Mouse (Mus musculus) intestine, postnatal 0 days (tissue): ENCODE results near the gene Ncapd2. TPM values are rescaled to one million over a fixed set of nuclear protein-coding genes. Genes with fewer than 3 reads are reported as not detected.
A peak's percentile ranks its signal among the peaks of the same experiment; 100 is the strongest.

Experiments
- ATAC-seq: fragments of 200-750 bp; cut with Nextera tagmentation; 2 replicates; pipeline ENCODE4 v1.8.0; 2017; ENCODE audit warnings: mild to moderate bottlenecking, moderate TSS enrichment, moderate library complexity
- H3K27ac ChIP-seq: fragments of 300-500 bp; sonication (generic); 2 replicates; pipeline ENCODE4 v1.5.1; 2014; ENCODE audit warnings: mild to moderate bottlenecking, low read depth, low read length, moderate library complexity
- H3K27me3 ChIP-seq: fragments of 300-500 bp; sonication (generic); replicated peaks from 2 replicates; pipeline ENCODE4 v1.6.1; 2014; ENCODE audit warnings: low read length, mixed read lengths; ENCODE audit not compliant: control insufficient read depth, insufficient read depth
- H3K36me3 ChIP-seq: fragments of 300-500 bp; sonication (generic); 2 replicates; pipeline ENCODE4 v1.6.1; 2014; ENCODE audit warnings: mild to moderate bottlenecking, moderate library complexity; ENCODE audit not compliant: control insufficient read depth, insufficient read depth
- H3K4me1 ChIP-seq: fragments of 300-500 bp; sonication (generic); replicated peaks from 2 replicates; pipeline ENCODE4 v1.6.1; 2014; ENCODE audit warnings: antibody characterized with exemption, low read length, mixed read lengths; ENCODE audit not compliant: control insufficient read depth, insufficient read depth
- H3K4me2 ChIP-seq: fragments of 300-500 bp; sonication (generic); replicated peaks from 2 replicates; pipeline ENCODE4 v1.6.1; 2014; ENCODE audit warnings: low read depth, mild to moderate bottlenecking, moderate library complexity
- H3K4me3 ChIP-seq: fragments of 300-500 bp; sonication (generic); 2 replicates; pipeline ENCODE4 v1.5.1; 2014; ENCODE audit warnings: low read depth, low read length
- H3K9ac ChIP-seq: fragments of 300-500 bp; sonication (generic); 2 replicates; pipeline ENCODE4 v1.6.1; 2014; ENCODE audit warnings: mild to moderate bottlenecking, low read depth, low read length
- H3K9me3 ChIP-seq: fragments of 300-500 bp; sonication (generic); 2 replicates; pipeline ENCODE4 v1.6.1; 2016; ENCODE audit warnings: mixed run types; ENCODE audit not compliant: control insufficient read depth
- CTCF ChIP-seq: sonication (generic); IDR thresholded peaks from 2 replicates; pipeline ENCODE4 v1.5.1; 2016; ENCODE audit warnings: low read depth, mild to moderate bottlenecking, control low read depth, antibody characterized with exemption, moderate library complexity
- WGBS: fragments of 180-500 bp; shearing (Covaris S2); extraction: QIAGEN DNeasy Blood & Tissue Kit; methylation state at CpG from one replicate; pipeline ENCODE4 v1.1.7; 2014; 5-methylcytosine and 5-hydroxymethylcytosine counted together
- microRNA-seq: library from miRNA; unstranded; fragments of <30 nt; microRNA quantifications from one replicate; pipeline ENCODE4, GENCODE M21; 2016
- polyA plus RNA-seq: library from polyadenylated mRNA; unstranded; fragments of >200 nt; fragmentation: Nextera tagmentation; extraction: Ambion mirVana; gene quantifications from 2 replicates; pipeline ENCODE4 v1.2.1, GENCODE M21; 2015

Ncapd2 gene
- polyA plus RNA-seq, 1 experiment from 2014 or later, result 17.9 TPM

GRCm38 (mm10) chr6:125137002-125137671 is 54.4 kb downstream of the Ncapd2 start:
- H3K4me3 ChIP-seq, result no peak overlapping the region
- H3K4me2 ChIP-seq, result no peak overlapping the region
- no peaks in the 10 kb centered on the region for H3K9me3 ChIP-seq
- ATAC-seq, result no peak
- no peaks in the 10 kb centered on the region for H3K4me1 ChIP-seq
- no peak overlapping the region for H3K27ac ChIP-seq
- peaks cover 85% of the 10 kb centered on the region for H3K36me3 ChIP-seq
- H3K9ac ChIP-seq, result no peak overlapping the region
- H3K27me3 ChIP-seq, result no peaks in the 10 kb centered on the region
- 84% methylated on average over 19 of the region's 19 CpGs for WGBS
- peak; percentile 74 for TF ChIP-seq CTCF

- H3K36me3 ChIP-seq, result peaks cover 61% of the 10 kb centered on the region
- WGBS, result 4% methylated on average over 11 of the region's 11 CpGs
- no peak overlapping the region for H3K27ac ChIP-seq
These were observed 59.0 kb downstream of the Ncapd2 start for GRCm38 (mm10) chr6:125132470-125132869.

GRCm38 (mm10) chr6:125131302-125132156 is 60.0 kb downstream of the Ncapd2 start, which contains the start of gene Nop2:
TSS of gene Nop2 (plus strand) at chr6:125131909.
- TF ChIP-seq CTCF, result no peak
- peak within 1 kb of the TSS; percentile 80 for H3K9ac ChIP-seq
- H3K4me2 ChIP-seq, result peak within 1 kb of the TSS; percentile 95
- under 1% methylated on average over 64 of the region's 66 CpGs for WGBS
- no peaks in the 10 kb centered on the region for H3K27me3 ChIP-seq
- ATAC-seq, result peak; percentile 94
- H3K9me3 ChIP-seq, result no peaks in the 10 kb centered on the region
- no peaks in the 10 kb centered on the region for H3K4me1 ChIP-seq
- H3K36me3 ChIP-seq, result peaks cover 64% of the 10 kb centered on the region
- H3K4me3 ChIP-seq, result peak within 1 kb of the TSS; percentile 83
- H3K27ac ChIP-seq, result peak within 1 kb of the TSS; percentile 88

More at GRCm38 (mm10) chr6:125132470-125132869, 59.0 kb downstream of the Ncapd2 start:
- Histone ChIP-seq H3K4me2 (peak overlapping the region; percentile 95), H3K9ac (peak overlapping the region; percentile 80), H3K4me1 (no peaks in the 10 kb centered on the region), H3K27me3 (no peaks in the 10 kb centered on the region), H3K9me3 (no peaks in the 10 kb centered on the region), H3K4me3 (peak overlapping the region; percentile 83)
- ATAC-seq, result no peak
- no peak for TF ChIP-seq CTCF

- H3K36me3 ChIP-seq, result peaks cover 55% of the 10 kb centered on the region
- no peak overlapping the region for H3K27ac ChIP-seq
- no peak overlapping the region for H3K4me3 ChIP-seq
- ATAC-seq, result no peak
- H3K9me3 ChIP-seq, result no peaks in the 10 kb centered on the region
- no peak overlapping the region for H3K4me2 ChIP-seq
- no peak for TF ChIP-seq CTCF
- no peaks in the 10 kb centered on the region for H3K4me1 ChIP-seq
- H3K27me3 ChIP-seq, result no peaks in the 10 kb centered on the region
- no peak overlapping the region for H3K9ac ChIP-seq
- 92% methylated on average over 20 of the region's 20 CpGs for WGBS
These were observed 61.6 kb downstream of the Ncapd2 start for GRCm38 (mm10) chr6:125129710-125130402.

GRCm38 (mm10) chr6:125128724-125129123 is 62.8 kb downstream of the Ncapd2 start:
- Histone ChIP-seq H3K9ac (no peak overlapping the region), H3K27ac (no peak overlapping the region), H3K4me2 (no peak overlapping the region), H3K4me3 (no peak overlapping the region), H3K9me3 (no peaks in the 10 kb centered on the region), H3K27me3 (no peaks in the 10 kb centered on the region), H3K4me1 (no peaks in the 10 kb centered on the region), H3K36me3 (peaks cover 55% of the 10 kb centered on the region)
- ATAC-seq, result no peak
- WGBS, result 87% methylated on average over 12 of the region's 12 CpGs
- TF ChIP-seq CTCF, result no peak

- 84% methylated on average over 8 of the region's 8 CpGs for WGBS
- ATAC-seq, result no peak
- no peaks in the 10 kb centered on the region for H3K27me3 ChIP-seq
These were observed 72.1 kb downstream of the Ncapd2 start for GRCm38 (mm10) chr6:125119387-125119786.

More at GRCm38 (mm10) chr6:125119387-125119786, 72.1 kb downstream of the Ncapd2 start:
- TF ChIP-seq CTCF, result no peak
- H3K27ac ChIP-seq, result no peak overlapping the region
- H3K9me3 ChIP-seq, result no peaks in the 10 kb centered on the region
- no peak overlapping the region for H3K4me2 ChIP-seq
- no peak overlapping the region for H3K4me3 ChIP-seq
- no peak overlapping the region for H3K9ac ChIP-seq
- no peaks in the 10 kb centered on the region for H3K4me1 ChIP-seq
- H3K36me3 ChIP-seq, result peaks cover 86% of the 10 kb centered on the region

Small RNA genes within 50 kb of the gene (microRNA-seq; reads per million reads assigned to microRNA genes)
- gene Mir3098 (0.82 reads per million), gene Mir8113 (not detected)

Other genes with a start within 250 kb of the Ncapd2 start
- 105 and 110 TPM in 2 replicates for gene Cops7a, start 226.2 kb downstream of the Ncapd2 start, polyA plus RNA-seq
- gene Pianp, start 195.0 kb downstream of the Ncapd2 start, polyA plus RNA-seq, result 1.8 and 2.1 TPM in 2 replicates
- gene Zfp384, start 182.6 kb downstream of the Ncapd2 start, polyA plus RNA-seq, result 8.2 TPM in 2 replicates
- gene Ing4, start 151.9 kb downstream of the Ncapd2 start, polyA plus RNA-seq, result 65.4 and 70.1 TPM in 2 replicates
- gene Acrbp, start 142.0 kb downstream of the Ncapd2 start, polyA plus RNA-seq, result 3.1 and 4.1 TPM in 2 replicates
- gene Lpar5, start 123.8 kb downstream of the Ncapd2 start, polyA plus RNA-seq, result 9.2 and 9.9 TPM in 2 replicates
- gene Chd4, start 95.7 kb downstream of the Ncapd2 start, polyA plus RNA-seq, result 30.7 and 34.2 TPM in 2 replicates
- 21.9 and 22.6 TPM in 2 replicates for gene Nop2, start 59.8 kb downstream of the Ncapd2 start, polyA plus RNA-seq
- gene Iffo1, start 46.5 kb downstream of the Ncapd2 start, polyA plus RNA-seq, result 3.2 and 3.9 TPM in 2 replicates
- 1,338 and 1,629 TPM in 2 replicates for gene Gapdh, start 25.2 kb downstream of the Ncapd2 start, polyA plus RNA-seq
- gene Mrpl51, start 100 bp upstream of the Ncapd2 start, polyA plus RNA-seq, result 270 and 282 TPM in 2 replicates
- gene Vamp1, start 23.9 kb upstream of the Ncapd2 start, polyA plus RNA-seq, result 2.7 and 3.4 TPM in 2 replicates
- gene Tapbpl, start 40.2 kb upstream of the Ncapd2 start, polyA plus RNA-seq, result 25.9 and 26.7 TPM in 2 replicates
- 0.78 and 2.1 TPM in 2 replicates for gene Cd27, start 45.3 kb upstream of the Ncapd2 start, polyA plus RNA-seq
- not detected in 2 replicates for gene Tuba3a, start 94.3 kb upstream of the Ncapd2 start, polyA plus RNA-seq
- 104 and 110 TPM in 2 replicates for gene Ltbr, start 122.2 kb upstream of the Ncapd2 start, polyA plus RNA-seq
- 16.9 and 19.0 TPM in 2 replicates for gene Scnn1a, start 129.0 kb upstream of the Ncapd2 start, polyA plus RNA-seq
- 108 and 109 TPM in 2 replicates for gene Tnfrsf1a, start 157.7 kb upstream of the Ncapd2 start, polyA plus RNA-seq
- 31.4 and 37.0 TPM in 2 replicates for gene Plekhg6, start 189.1 kb upstream of the Ncapd2 start, polyA plus RNA-seq